Mouse (Mus musculus) T-helper 2 cell (primary cell): ENCODE measurements around the gene Tcf7l2.

Experiments used
- in situ Hi-C: fragments of 300-600 bp; cut with MboI, MseI; formaldehyde crosslinking; loops from one replicate; pipeline ENCODE4 v1.15.1; 2025; ENCODE audit warnings: high pct_unique_total_duplicates

Tcf7l2 gene

GRCm38 (mm10) chr19:55825951-55826507 lies 84.4 kb downstream of the Tcf7l2 start:
- in situ Hi-C loops: no loop called here

- in situ Hi-C loops: no loop called here
These were observed 86.1 kb downstream of the Tcf7l2 start for GRCm38 (mm10) chr19:55827613-55828259.

GRCm38 (mm10) chr19:55830976-55831559 lies 89.4 kb downstream of the Tcf7l2 start:
- in situ Hi-C loops: no loop called here

- in situ Hi-C loops: no loop called here
These were observed 90.5 kb downstream of the Tcf7l2 start for GRCm38 (mm10) chr19:55832122-55832521.

GRCm38 (mm10) chr19:55833807-55834385 lies 92.3 kb downstream of the Tcf7l2 start:
- in situ Hi-C loops: no loop called here

- in situ Hi-C loops: no loop called here
These were observed 95.5 kb downstream of the Tcf7l2 start for GRCm38 (mm10) chr19:55836930-55837687.

- in situ Hi-C loops: no loop called here
These were observed 96.3 kb downstream of the Tcf7l2 start for GRCm38 (mm10) chr19:55837924-55838323.

GRCm38 (mm10) chr19:55838389-55839035 lies 96.9 kb downstream of the Tcf7l2 start:
- in situ Hi-C loops: no loop called here

GRCm38 (mm10) chr19:55839036-55839555 lies 97.5 kb downstream of the Tcf7l2 start:
- in situ Hi-C loops: no loop called here

GRCm38 (mm10) chr19:55840499-55841121 lies 99.0 kb downstream of the Tcf7l2 start:
- in situ Hi-C loops: no loop called here

- in situ Hi-C loops: no loop called here
These were observed 100.4 kb downstream of the Tcf7l2 start for GRCm38 (mm10) chr19:55842046-55842445.

- in situ Hi-C loops: no loop called here
These were observed 101.7 kb downstream of the Tcf7l2 start for GRCm38 (mm10) chr19:55843111-55843887.

- in situ Hi-C loops: no loop called here
These were observed 104.1 kb downstream of the Tcf7l2 start for GRCm38 (mm10) chr19:55845702-55846101.

- in situ Hi-C loops: no loop called here
These were observed 104.6 kb downstream of the Tcf7l2 start for GRCm38 (mm10) chr19:55846256-55846655.

- in situ Hi-C loops: no loop called here
These were observed 105.4 kb downstream of the Tcf7l2 start for GRCm38 (mm10) chr19:55847043-55847442.

- in situ Hi-C loops: loop anchor here (25.0 kb wide), 1 partner anchor 438 kb away; no protein-coding TSS in a partner anchor
These were observed 108.9 kb downstream of the Tcf7l2 start for GRCm38 (mm10) chr19:55850402-55851078.

- in situ Hi-C loops: loop anchor here (25.0 kb wide), 1 partner anchor 439 kb away; no protein-coding TSS in a partner anchor
These were observed 110.1 kb downstream of the Tcf7l2 start for GRCm38 (mm10) chr19:55851498-55852324.

GRCm38 (mm10) chr19:55854389-55854788 lies 112.8 kb downstream of the Tcf7l2 start:
- in situ Hi-C loops: loop anchor here (25.0 kb wide), 1 partner anchor 442 kb away; no protein-coding TSS in a partner anchor
